Mouse (Mus musculus) right cerebral cortex, postnatal 14 days (tissue): ENCODE measurements around the gene Fancc.
A peak's percentile ranks its signal among the peaks of the same experiment; 100 is the strongest.
"Not testable (repeated sequence)": the region's sequence is repeated elsewhere in the genome, so short reads cannot be mapped to it uniquely, and the experiment has no call there.

Experiments
- DNase-seq: peaks from one replicate; pipeline ENCODE4 v3.0.0; 2022

Fancc gene

GRCm38 (mm10) chr13:63345476-63346225 lies 151.4 kb downstream of the Fancc start:
- no peak for DNase-seq

GRCm38 (mm10) chr13:63344481-63344880 lies 152.6 kb downstream of the Fancc start:
- DNase-seq = no peak

DNA sequence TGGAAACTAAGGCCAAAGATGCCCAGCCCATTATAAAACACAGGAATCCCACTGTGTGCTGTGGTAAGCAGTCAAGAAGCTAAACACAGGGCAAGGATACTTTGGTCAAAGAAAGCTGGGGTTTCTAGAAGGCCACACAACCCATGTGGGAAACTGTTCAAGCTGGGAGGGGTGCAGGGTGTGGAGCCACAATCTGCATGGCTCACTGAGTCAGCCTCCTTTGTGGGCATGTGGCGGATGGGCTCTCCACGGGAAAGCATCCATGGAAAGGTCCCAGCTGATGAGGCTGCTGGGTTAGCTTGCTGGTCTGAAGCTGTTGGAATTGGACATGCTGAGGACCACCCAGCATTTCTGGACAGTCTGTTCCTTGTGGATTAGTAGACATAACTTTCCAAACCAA lies 154.3 kb downstream of the Fancc start:
- DNase-seq = no peak

DNA sequence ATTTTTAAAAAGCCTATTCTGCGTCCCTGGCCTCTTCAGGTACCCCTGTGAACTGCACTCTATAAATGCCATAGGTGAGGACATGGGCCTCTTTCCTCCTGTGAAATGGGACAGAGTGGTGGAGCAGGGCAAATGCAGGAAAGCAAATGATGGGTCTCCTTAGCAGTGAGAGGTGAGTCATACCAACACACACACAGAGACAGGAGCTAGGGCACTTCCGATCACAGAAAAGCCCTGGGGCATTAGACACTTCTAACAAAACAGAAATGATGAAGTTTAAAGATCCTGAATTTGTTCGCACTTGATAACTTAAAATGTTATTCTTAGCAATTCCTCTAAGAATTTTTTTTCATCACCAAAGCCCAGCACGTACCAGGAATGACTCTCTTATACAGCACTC lies 157.1 kb downstream of the Fancc start:
- DNase-seq = no peak

- no peak for DNase-seq
These were observed 159.7 kb downstream of the Fancc start for GRCm38 (mm10) chr13:63337239-63337960.

DNA sequence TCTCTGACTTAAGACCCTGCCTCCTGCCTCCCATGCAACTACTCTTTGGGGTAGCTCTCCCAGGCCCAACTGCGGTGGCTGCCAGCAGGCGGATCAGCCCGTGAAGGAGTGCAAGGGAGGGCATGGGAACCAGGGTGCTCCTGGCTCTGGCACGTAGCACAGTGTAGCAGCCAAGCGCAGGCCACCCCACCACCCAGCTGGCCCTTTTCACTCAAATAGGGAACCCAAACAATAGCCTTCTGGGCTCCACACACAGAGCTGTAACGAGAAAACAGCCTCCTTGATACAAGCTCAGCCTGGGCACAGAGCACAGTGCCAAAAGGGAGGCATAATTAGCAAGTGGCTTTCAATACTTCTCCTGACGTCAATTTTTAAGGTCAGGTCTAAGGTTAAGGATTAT lies 160.7 kb downstream of the Fancc start:
- no peak for DNase-seq

- DNase-seq = no peak
These were observed 161.5 kb downstream of the Fancc start for GRCm38 (mm10) chr13:63335421-63336134.

GRCm38 (mm10) chr13:63332576-63333300 lies 164.3 kb downstream of the Fancc start:
- DNase-seq = no peak

DNA sequence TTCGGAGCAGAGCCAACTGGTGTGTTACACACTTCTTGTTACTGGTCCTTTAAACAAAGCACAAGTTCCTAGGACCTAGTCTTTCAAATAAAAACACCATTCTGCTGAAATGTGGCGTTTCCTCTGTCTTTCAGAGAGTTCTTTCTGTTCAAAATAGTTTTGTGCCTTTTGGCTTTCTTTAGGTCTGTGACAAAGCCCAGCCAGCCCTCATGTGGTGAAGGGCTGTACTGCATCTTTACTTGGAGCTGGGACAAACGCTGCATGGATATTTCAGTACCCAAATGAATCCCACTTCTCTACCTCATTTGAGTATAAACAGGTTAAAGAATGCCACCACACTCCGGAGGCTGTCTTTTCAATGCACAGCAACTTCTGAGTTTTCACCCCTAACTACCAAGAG lies 165.7 kb downstream of the Fancc start:
- peak; percentile 70 for DNase-seq

DNA sequence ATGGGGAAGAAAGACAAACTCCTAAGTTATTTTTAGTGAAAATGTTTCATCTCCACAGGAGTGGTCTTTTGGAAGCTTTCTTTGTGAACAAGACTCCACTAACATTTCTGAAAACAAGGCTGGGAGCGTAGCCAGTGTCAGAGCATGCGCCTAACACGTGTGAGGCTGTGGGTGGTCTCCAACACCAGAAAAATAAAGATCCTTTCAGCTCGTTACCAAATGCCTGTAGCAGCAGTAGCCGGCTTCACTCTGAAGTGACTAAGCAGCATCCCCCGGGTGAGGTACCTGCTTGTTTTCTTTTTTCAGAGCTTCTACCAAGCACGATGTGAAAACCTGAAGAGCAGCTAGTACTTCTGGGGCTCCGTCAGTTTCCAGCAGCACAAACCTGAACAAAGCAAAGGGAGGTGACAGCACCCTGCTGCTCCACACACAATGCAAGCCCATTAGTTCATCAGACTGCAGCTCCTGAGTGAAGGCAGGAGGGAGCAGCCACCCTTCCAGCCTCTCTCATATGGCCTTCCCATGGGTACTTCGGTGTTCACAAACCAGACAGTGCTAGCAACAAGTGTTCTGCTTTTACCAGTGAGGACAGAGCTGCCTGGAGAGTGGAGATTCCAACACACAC lies 166.7 kb downstream of the Fancc start:
- DNase-seq = peak; percentile 44

- DNase-seq = no peak
These were observed 171.1 kb downstream of the Fancc start for GRCm38 (mm10) chr13:63326015-63326414.

GRCm38 (mm10) chr13:63324978-63325848 lies 171.9 kb downstream of the Fancc start:
- no peak for DNase-seq

DNA sequence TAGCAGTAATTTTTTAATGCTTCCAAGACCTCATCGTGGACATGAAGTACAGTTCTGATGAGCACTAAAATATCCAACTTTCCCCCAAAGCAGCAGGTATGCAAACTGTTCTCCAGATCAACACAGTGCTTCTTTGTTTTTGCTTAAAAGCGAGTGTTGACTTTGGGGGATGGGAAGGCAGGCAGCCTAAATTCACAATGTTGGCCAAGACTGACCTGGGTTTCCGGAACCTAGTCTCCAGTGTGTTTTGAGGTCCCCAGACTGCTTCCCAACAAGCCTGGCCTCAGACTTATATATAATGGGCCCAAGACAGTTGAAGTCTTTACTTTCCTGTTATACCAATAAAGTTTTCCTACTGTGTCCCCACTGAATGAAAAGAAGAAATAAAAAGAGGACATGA lies 172.8 kb downstream of the Fancc start:
- DNase-seq = no peak

- no peak for DNase-seq
These were observed 173.6 kb downstream of the Fancc start for GRCm38 (mm10) chr13:63323286-63324075.

- no peak for DNase-seq
These were observed 174.3 kb downstream of the Fancc start for GRCm38 (mm10) chr13:63322756-63323155.

DNA sequence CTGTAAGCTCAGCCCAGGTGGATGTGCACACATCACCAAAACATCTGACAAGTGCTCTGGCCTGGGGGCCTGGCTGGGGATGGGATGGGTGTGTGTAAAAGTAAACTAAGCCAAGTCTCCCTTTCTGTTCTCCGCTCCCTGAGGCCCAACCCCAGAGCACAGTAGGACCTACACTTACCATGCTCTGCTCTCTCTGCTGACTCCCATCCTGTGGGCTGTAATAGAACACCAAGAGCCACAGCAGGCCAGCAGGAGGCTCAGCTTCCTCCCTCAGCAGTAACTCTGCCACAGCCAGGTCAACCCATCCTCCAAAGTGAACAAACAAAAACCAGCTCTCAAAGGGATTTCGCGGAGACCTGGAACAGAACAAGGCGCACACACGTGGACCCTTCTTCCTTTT lies 175.4 kb downstream of the Fancc start:
- no peak for DNase-seq

GRCm38 (mm10) chr13:63319814-63320213 lies 177.3 kb downstream of the Fancc start:
- DNase-seq = no peak

DNA sequence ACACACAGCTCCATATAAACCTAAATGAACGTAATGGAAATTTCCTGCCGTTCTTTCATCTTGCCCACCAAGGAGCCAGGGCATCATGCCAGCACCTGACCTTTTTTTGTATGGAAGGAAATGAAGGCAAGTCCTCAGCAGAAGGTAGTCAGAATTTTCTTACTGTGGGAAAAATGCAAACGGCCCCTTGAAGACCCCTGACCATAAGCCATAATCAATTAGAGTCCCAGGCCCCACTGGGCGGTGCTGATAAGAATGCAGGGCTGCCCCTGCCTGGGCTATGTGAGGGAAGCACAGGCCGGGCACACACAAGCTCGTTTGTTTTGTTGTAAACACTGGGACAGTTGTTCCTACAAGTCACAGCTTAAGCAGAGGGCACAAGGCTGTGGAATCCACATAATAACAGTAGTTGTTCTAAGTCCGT lies 179.4 kb downstream of the Fancc start:
- no peak for DNase-seq

DNA sequence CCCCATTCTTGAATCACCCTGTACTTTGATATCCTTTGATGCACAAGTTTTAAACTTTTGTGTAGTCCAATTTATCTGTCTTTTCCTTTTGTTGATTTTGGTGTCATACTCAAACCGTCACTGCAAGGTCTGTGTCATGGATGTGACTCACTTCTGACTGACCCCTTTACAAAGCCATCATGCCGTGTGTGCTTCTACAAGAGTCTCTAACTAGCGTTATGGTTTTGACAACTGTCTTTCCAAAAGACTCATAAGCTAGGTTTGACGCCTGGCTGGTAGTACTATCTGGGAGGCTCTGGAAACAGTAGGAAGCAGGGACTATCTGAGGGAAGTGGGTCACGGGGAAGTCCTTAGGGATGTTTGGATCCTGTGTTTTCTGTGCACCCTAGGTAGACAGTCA lies 180.7 kb downstream of the Fancc start:
- no peak for DNase-seq

- no peak for DNase-seq
These were observed 181.3 kb downstream of the Fancc start for GRCm38 (mm10) chr13:63315777-63316176.

DNA sequence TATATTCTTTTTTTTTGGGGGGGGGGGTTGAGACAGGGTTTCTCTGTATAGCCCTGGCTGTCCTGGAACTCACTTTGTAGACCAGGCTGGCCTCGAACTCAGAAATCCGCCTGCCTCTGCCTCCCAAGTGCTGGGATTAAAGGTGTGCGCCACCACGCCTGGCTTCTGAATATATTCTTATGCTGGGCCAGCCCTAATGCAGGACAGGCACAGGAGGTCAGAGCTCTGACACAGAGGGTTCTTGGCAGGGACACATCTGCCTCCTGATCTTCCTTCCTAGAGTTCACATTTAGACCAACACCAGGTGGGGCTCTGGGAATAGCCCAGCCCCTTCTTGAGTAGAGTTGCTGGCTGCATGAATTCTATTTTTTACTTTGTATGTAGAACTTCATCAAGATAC lies 182.0 kb downstream of the Fancc start:
- DNase-seq = not testable (repeated sequence)
